Mouse (Mus musculus): ENCODE data around the gene Ppp1cc.

DNA sequence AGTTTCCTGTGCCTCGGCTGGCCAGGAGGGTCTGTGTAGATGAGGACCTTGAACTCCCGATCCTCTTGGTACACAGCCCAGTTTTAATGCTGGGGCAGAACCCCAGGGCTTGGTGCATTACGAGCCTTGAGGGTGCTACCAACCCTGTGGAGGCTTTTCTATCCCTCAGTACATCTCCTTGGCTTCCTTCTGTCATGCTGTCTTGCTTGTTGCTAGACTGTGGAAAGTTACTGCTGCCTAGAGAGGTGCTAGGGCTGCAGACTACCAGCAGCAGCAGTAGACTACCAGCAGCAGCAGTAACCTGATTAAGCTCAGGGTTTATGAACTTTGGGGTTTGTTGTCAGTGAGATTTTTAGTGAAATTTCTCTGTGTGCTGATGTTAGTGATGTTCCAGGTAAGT lies 5.9 kb downstream of the Ppp1cc start:
- TF ChIP-seq CTCF (IDR thresholded peaks at IDR 0.05; ENCODE audit: low read depth) (no peak), EP300 (IDR thresholded peaks at IDR 0.05; ENCODE audit: low read depth) (no peak)
